Mouse (Mus musculus): Measurements from ENCODE around the gene Gm20388. TPM values are rescaled to one million over a fixed set of nuclear protein-coding genes. Genes with fewer than 3 reads are reported as not detected.

Gm20388 gene
- polyA plus RNA-seq, 1 experiment from 2014 or later, result not detected

- Histone ChIP-seq H3K27me3 (no peaks in the 10 kb centered on the region), H3K36me3 (peaks cover 73% of the 10 kb centered on the region), H3K9me3 (no peaks in the 10 kb centered on the region), H3K4me2 (no peak overlapping the region), H3K4me1 (no peaks in the 10 kb centered on the region), H3K27ac (no peak overlapping the region), H3K4me3 (no peak overlapping the region), H3K9ac (no peak overlapping the region)
- WGBS, result 84% methylated on average over 2 of the region's 2 CpGs
- ATAC-seq (ENCODE audit: insufficient number of reproducible peaks, insufficient read depth, low FRiP score, low TSS enrichment, low read depth), result no peak
These were observed 28.7 kb downstream of the Gm20388 start for GRCm38 (mm10) chr8:119939336-119939735.

DNA sequence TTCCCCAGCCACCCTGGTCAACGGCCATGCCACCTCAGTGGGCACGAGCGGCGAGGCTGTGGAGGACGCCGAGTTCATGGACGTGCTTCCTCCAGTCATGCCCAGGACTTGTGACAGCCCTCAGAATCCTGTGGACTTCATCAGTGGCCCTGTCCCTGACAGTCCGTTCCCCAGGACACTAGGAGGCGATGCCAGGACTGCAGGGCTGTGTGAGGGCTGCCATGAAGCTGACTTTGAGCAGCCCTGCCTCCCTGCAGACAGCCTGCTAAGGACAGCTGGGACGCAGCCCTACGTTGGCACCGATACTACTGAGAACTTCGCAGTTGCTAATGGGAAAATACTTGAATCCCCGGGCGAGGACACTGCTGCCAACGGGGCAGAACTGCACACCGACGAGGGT lies 30.8 kb downstream of the Gm20388 start:
- peaks cover 77% of the 10 kb centered on the region for H3K36me3 ChIP-seq
- H3K9me3 ChIP-seq, result no peaks in the 10 kb centered on the region
- H3K9ac ChIP-seq, result no peak overlapping the region
- no peak for ATAC-seq (ENCODE audit: insufficient number of reproducible peaks, insufficient read depth, low FRiP score, low TSS enrichment, low read depth)
- no peaks in the 10 kb centered on the region for H3K27me3 ChIP-seq
- no peak overlapping the region for H3K4me3 ChIP-seq
- H3K4me1 ChIP-seq, result no peaks in the 10 kb centered on the region
- WGBS, result 94% methylated on average over 18 of the region's 18 CpGs
- H3K27ac ChIP-seq, result no peak overlapping the region
- H3K4me2 ChIP-seq, result no peak overlapping the region

GRCm38 (mm10) chr8:119943616-119944015 lies 33.0 kb downstream of the Gm20388 start:
- WGBS, result 93% methylated on average over 10 of the region's 10 CpGs
- Histone ChIP-seq H3K36me3 (peaks cover 79% of the 10 kb centered on the region), H3K9me3 (no peaks in the 10 kb centered on the region), H3K27ac (no peak overlapping the region), H3K27me3 (no peaks in the 10 kb centered on the region), H3K4me1 (peaks cover 4% of the 10 kb centered on the region; the same call in 1 of the 2 replicates), H3K4me2 (no peak overlapping the region), H3K4me3 (no peak overlapping the region), H3K9ac (no peak overlapping the region)
- ATAC-seq (ENCODE audit: insufficient number of reproducible peaks, insufficient read depth, low FRiP score, low TSS enrichment, low read depth), result no peak

GRCm38 (mm10) chr8:119944096-119944811 lies 33.6 kb downstream of the Gm20388 start:
- WGBS, result 56% methylated on average over 9 of the region's 9 CpGs
- ATAC-seq (ENCODE audit: insufficient number of reproducible peaks, insufficient read depth, low FRiP score, low TSS enrichment, low read depth), result 0 out of 2 replicates have a peak, but pooled peaks have one; percentile 17
- H3K36me3 ChIP-seq, result peaks cover 81% of the 10 kb centered on the region

GRCm38 (mm10) chr8:119946326-119946865 lies 35.8 kb downstream of the Gm20388 start:
- H3K4me1 ChIP-seq, result peaks cover 17% of the 10 kb centered on the region
- no peak for ATAC-seq (ENCODE audit: insufficient number of reproducible peaks, insufficient read depth, low FRiP score, low TSS enrichment, low read depth)
- no peak overlapping the region for H3K9ac ChIP-seq
- no peak overlapping the region for H3K4me3 ChIP-seq
- H3K4me2 ChIP-seq, result no peak overlapping the region
- H3K27me3 ChIP-seq, result no peaks in the 10 kb centered on the region
- H3K36me3 ChIP-seq, result peaks cover 90% of the 10 kb centered on the region
- H3K9me3 ChIP-seq, result no peaks in the 10 kb centered on the region
- no peak overlapping the region for H3K27ac ChIP-seq
- 82% methylated on average over 8 of the region's 8 CpGs for WGBS

More at GRCm38 (mm10) chr8:119944096-119944811, 33.6 kb downstream of the Gm20388 start:
- Histone ChIP-seq H3K4me3 (no peak overlapping the region), H3K9ac (no peak overlapping the region), H3K27ac (no peak overlapping the region), H3K4me1 (peaks cover 4% of the 10 kb centered on the region; the same call in 1 of the 2 replicates), H3K9me3 (no peaks in the 10 kb centered on the region), H3K27me3 (no peaks in the 10 kb centered on the region), H3K4me2 (no peak overlapping the region)

DNA sequence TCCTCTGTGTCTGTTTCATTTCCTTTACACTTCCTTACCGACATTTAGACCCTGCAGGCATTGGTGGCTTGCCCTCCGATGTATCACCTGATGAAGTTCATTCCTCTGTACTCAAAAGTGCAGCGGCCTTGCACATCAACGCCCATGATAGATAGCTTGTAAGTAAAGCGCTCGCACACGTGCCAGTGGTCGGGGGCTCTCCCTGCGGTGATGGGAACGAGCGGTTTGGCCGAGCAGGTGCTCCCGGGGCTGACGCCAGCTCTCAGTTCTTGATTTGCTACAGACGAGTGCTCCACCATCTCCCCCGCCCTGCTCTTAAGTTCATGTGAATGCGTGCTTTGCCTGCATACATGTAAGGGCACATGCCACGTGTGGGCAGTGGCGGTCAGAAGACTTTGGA lies 37.0 kb downstream of the Gm20388 start:
- peaks cover 17% of the 10 kb centered on the region for H3K4me1 ChIP-seq
- no peak overlapping the region for H3K9ac ChIP-seq
- H3K36me3 ChIP-seq, result peaks cover 90% of the 10 kb centered on the region
- H3K9me3 ChIP-seq, result no peaks in the 10 kb centered on the region
- H3K27me3 ChIP-seq, result no peaks in the 10 kb centered on the region
- no peak for ATAC-seq (ENCODE audit: insufficient number of reproducible peaks, insufficient read depth, low FRiP score, low TSS enrichment, low read depth)
- no peak overlapping the region for H3K4me2 ChIP-seq
- H3K27ac ChIP-seq, result no peak overlapping the region
- 85% methylated on average over 19 of the region's 19 CpGs for WGBS
- H3K4me3 ChIP-seq, result no peak overlapping the region

DNA sequence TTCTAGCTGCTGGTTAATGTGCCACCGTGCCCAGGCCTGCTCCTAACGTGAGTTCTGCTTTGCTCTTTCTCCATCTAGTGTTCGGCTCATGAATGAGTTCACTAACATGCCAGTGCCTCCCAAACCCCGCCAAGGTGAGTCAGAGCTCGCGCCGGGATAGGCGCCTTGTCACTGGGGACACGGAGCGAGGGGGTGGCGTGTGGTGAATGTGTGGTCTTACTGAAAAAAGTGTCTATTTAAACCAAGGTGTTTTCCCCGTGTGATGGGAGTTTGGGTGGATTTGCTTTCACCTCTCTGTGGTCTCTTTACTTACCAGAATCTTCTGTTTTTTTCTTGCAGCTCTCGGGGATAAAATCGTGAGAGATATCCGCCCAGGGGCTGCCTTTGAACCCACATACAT lies 37.7 kb downstream of the Gm20388 start:
- 81% methylated on average over 15 of the region's 15 CpGs for WGBS
- H3K9ac ChIP-seq, result no peak overlapping the region
- no peak overlapping the region for H3K27ac ChIP-seq
- peaks cover 91% of the 10 kb centered on the region for H3K36me3 ChIP-seq
- no peak overlapping the region for H3K4me2 ChIP-seq
- no peak overlapping the region for H3K4me3 ChIP-seq
- no peak for ATAC-seq (ENCODE audit: insufficient number of reproducible peaks, insufficient read depth, low FRiP score, low TSS enrichment, low read depth)
- H3K4me1 ChIP-seq, result peaks cover 17% of the 10 kb centered on the region
- H3K9me3 ChIP-seq, result no peaks in the 10 kb centered on the region
- no peaks in the 10 kb centered on the region for H3K27me3 ChIP-seq

GRCm38 (mm10) chr8:119952282-119952681 lies 41.6 kb downstream of the Gm20388 start:
- H3K4me2 ChIP-seq, result no peak overlapping the region
- no peak for ATAC-seq (ENCODE audit: insufficient number of reproducible peaks, insufficient read depth, low FRiP score, low TSS enrichment, low read depth)
- H3K9ac ChIP-seq, result no peak overlapping the region
- H3K27ac ChIP-seq, result no peak overlapping the region
- H3K4me3 ChIP-seq, result no peak overlapping the region
- H3K36me3 ChIP-seq, result peaks cover 94% of the 10 kb centered on the region
- no peaks in the 10 kb centered on the region for H3K27me3 ChIP-seq
- no peaks in the 10 kb centered on the region for H3K9me3 ChIP-seq
- WGBS, result 79% methylated on average over 7 of the region's 7 CpGs
- H3K4me1 ChIP-seq, result peaks cover 17% of the 10 kb centered on the region

- H3K9ac ChIP-seq, result no peak overlapping the region
- H3K27ac ChIP-seq, result no peak overlapping the region
- H3K36me3 ChIP-seq, result peaks cover 94% of the 10 kb centered on the region
- WGBS, result 82% methylated on average over 5 of the region's 5 CpGs
- no peaks in the 10 kb centered on the region for H3K27me3 ChIP-seq
- H3K9me3 ChIP-seq, result no peaks in the 10 kb centered on the region
- H3K4me2 ChIP-seq, result no peak overlapping the region
- ATAC-seq (ENCODE audit: insufficient number of reproducible peaks, insufficient read depth, low FRiP score, low TSS enrichment, low read depth), result no peak
- no peak overlapping the region for H3K4me3 ChIP-seq
- peaks cover 16% of the 10 kb centered on the region for H3K4me1 ChIP-seq
These were observed 42.1 kb downstream of the Gm20388 start for GRCm38 (mm10) chr8:119952747-119953146.

- Histone ChIP-seq H3K4me1 (peaks cover 11% of the 10 kb centered on the region), H3K27me3 (no peaks in the 10 kb centered on the region), H3K36me3 (peaks cover 77% of the 10 kb centered on the region), H3K9me3 (no peaks in the 10 kb centered on the region), H3K4me2 (no peak overlapping the region), H3K9ac (no peak overlapping the region), H3K4me3 (no peak overlapping the region), H3K27ac (no peak overlapping the region)
- ATAC-seq (ENCODE audit: insufficient number of reproducible peaks, insufficient read depth, low FRiP score, low TSS enrichment, low read depth), result no peak
- WGBS, result 95% methylated on average over 8 of the region's 8 CpGs
These were observed 44.7 kb downstream of the Gm20388 start for GRCm38 (mm10) chr8:119955333-119955732.

DNA sequence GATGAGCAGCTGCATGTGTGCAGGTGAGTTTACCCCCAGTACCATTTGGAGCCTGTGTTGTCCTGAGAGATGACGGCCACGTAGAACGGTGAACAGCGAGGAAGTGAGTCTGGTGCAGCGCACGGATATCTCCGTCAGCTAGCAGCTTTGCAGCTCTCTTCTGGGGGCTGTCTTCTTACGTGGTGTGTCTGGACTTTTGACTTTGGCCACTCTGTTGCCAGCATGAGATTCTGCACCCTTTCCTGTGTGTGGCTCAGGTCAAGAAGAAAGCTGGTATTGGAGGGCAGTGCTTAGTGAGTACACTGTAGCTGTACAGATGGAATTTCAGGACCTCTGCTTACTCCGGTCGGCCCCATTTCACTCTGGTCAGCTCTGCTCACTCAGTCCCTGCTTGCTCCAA lies 47.4 kb downstream of the Gm20388 start:
- H3K36me3 ChIP-seq, result peaks cover 49% of the 10 kb centered on the region
- ATAC-seq (ENCODE audit: insufficient number of reproducible peaks, insufficient read depth, low FRiP score, low TSS enrichment, low read depth), result no peak
- WGBS, result 96% methylated on average over 10 of the region's 10 CpGs

DNA sequence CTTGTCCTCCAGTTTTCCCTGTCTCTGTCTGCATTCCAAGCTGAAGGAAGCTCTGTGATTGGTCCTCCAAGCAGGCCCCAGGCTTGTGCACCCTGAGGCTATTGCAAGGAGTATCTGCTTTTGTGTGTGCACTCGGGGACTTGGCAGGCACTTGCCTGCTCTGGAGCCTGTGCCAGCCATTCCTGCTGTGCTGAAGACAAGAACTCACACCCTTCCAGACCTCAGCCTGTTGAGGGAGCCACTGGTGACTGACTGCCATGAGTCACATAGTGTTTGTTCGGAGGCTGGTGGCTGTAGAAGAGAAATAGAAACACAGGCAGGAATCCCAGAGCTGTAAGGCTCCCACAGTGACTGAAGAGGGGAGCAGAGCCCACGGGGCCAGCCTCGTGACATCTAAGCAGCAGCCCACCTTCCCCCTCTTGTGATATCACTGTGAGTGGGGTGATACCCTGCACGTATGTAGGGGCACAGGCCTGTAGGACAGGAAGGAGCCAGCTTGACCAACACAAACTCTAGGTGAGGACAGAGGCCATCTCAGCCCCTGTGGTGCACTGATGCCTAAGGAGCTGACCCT lies 50.0 kb downstream of the Gm20388 start:
- Histone ChIP-seq H3K4me1 (peaks cover 15% of the 10 kb centered on the region), H3K4me2 (no peak overlapping the region), H3K36me3 (peaks cover 24% of the 10 kb centered on the region), H3K9me3 (no peaks in the 10 kb centered on the region), H3K27me3 (no peaks in the 10 kb centered on the region), H3K4me3 (no peak overlapping the region), H3K27ac (no peak overlapping the region), H3K9ac (no peak overlapping the region)
- WGBS, result 52% methylated on average over 5 of the region's 5 CpGs
- no peak for ATAC-seq (ENCODE audit: insufficient number of reproducible peaks, insufficient read depth, low FRiP score, low TSS enrichment, low read depth)

More for the DNA sequence above, 47.4 kb downstream of the Gm20388 start:
- no peaks in the 10 kb centered on the region for H3K27me3 ChIP-seq
- H3K4me1 ChIP-seq, result peaks cover 8% of the 10 kb centered on the region
- no peaks in the 10 kb centered on the region for H3K9me3 ChIP-seq
- no peak overlapping the region for H3K4me2 ChIP-seq
- H3K27ac ChIP-seq, result no peak overlapping the region
- H3K9ac ChIP-seq, result no peak overlapping the region
- H3K4me3 ChIP-seq, result no peak overlapping the region
